Mouse (Mus musculus): ENCODE measurements around the gene Sox5.

Sox5 gene

DNA sequence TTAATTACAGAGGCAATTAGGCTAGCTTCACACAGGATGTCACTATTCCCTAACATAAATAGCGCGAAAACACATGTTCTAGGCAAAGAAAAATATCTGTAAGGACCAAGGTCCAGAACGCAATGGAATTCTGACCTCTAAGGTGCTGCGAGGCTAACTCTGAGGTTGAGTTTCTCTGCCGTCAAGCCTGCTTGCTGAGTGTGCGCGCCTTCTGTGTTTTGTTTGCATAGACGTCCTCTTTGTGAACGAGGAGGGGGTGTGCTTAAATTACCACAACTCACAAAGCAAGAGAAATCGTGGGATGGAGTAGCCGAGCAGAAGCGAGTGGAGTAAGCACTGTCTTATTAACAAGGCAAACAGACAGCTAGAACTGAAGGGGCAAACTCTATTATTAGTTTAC is 202.5 kb downstream of the Sox5 start:
- DNase-seq (ENCODE audit: low spot score), result no peak

DNA sequence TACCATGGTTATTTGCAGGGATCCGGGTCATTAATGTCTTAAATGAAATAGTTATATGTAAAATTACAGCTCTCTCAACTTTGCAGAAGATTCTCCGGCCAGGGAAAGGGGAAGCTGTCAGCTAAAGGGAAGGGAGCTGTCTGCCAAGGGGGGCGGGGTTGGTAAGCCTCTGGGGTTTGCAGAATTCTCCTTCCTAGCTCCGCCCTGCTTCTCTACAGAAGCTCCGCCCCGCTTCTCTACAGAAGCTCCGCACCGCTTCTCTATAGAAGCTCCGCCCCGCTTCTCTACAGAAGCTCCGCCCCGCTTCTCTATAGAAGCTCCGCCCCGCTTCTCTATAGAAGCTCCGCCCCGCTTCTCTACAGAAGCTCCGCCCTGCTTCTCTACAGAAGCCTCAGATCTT is 210.9 kb downstream of the Sox5 start:
- no peak for DNase-seq (ENCODE audit: low spot score)

DNA sequence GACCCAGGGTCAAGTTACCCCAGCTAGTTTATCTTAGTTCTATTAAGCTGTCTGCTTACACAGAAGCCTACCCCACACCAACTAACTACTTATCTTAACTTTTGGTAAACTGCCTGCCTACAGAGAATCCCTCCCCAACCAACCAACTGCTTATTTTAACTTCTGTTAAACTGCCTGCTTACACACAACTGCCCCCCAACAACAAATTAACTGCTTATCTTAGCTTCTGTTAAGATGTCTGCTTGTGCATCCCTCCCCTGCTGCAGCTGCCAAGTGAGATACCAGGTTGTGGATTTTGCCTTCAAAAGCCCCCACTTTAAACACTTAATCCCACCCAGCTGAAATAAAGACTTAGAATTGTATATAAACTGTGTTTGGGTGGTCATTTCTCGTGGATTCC is 215.9 kb downstream of the Sox5 start:
- no peak for DNase-seq (ENCODE audit: low spot score)

DNA sequence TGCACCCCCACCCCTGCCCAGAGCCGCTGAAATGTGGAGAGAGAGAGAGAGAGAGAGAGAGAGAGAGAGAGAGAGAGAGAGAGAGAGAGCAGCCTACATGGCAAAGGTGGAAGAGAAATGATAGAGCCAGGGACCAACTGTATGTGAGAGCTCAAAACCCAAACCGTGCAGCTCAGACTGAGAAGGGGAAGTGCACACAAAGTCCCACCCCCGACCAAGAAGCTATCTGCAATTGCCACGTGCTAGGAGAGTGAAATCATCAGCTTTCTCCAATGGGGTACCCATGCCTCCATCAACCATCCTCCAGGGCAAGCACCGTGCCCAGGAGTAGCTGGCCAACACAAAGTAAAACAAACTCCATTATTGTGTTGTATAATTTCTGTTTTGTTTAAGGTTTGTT is 220.1 kb downstream of the Sox5 start:
- no peak for DNase-seq (ENCODE audit: low spot score)

DNA sequence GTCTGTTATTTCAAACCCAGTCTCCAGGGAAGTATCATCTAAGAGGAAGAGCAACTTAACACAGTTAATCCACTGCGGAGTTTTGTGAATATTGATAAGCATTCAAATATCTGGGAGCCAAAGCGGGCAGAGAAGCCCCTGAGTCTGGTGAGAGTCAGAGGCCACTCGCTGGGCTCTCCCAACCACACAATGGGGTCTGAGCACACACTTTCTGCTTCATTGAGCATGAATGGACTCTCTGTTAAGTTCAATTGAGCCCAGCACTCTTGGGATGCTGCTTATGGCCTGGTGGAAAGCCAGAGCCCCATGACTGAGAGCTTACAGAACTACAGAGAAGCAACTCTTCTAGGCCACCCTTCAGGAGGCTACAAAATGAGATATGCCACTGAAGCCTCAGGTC is 221.6 kb downstream of the Sox5 start:
- DNase-seq (ENCODE audit: low spot score), result no peak

DNA sequence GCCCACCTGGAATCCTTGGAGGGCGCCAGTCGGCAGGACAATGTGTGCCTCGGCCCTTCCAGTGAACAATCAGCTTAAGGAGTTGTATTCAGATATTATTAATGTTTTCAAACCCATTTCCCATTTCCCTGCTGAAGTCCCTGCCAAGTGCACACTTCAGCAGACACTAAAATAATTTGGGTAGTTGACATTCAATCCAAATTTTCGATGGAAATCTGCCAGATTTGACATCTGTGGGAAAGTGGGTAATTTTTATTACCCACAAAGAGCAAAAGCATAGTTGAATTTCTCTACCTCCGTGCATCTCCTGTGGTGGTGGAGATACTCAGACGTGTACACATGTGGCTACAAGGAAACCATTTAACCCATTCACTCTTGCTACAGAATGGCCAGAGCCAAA is 228.3 kb downstream of the Sox5 start:
- DNase-seq (ENCODE audit: low spot score), result no peak

DNA sequence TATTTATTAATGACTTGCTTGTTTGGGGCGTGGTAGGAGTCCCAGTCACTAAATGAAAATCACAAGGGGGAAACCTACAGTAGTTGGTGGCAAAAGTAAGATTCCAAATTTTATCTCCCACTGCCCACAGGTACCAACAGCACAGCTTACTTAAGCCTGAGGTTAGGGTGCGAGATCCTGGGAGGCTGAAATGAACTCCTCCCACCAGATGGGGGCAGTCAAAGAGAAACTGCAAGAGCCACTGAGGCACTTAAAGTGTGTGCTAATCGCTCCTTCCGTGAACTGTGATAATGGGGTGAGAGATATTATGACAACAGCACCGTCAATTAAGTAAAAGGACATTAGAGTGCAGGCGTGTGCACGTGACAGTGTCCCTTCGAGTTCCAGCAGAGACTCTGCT is 232.8 kb downstream of the Sox5 start:
- DNase-seq (ENCODE audit: low spot score), result no peak

DNA sequence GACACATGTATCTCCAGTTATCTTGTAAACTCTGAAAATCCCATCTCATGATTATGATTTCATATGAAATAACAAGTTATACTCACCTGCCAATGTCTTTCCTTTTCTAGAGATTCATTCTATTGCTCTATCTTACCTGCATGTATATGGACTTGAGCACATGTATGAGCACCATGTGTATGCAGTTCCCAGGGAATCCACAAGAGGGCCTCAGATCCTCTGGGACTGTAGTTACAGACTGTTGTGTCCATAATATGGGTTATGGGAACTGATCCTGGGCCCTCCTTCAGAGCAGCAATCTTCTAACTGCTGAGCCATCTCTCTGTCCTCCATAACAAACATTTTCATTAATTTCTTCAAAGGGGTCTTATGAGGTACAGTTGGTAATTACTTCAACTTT is 234.6 kb downstream of the Sox5 start:
- no peak for DNase-seq (ENCODE audit: low spot score)

DNA sequence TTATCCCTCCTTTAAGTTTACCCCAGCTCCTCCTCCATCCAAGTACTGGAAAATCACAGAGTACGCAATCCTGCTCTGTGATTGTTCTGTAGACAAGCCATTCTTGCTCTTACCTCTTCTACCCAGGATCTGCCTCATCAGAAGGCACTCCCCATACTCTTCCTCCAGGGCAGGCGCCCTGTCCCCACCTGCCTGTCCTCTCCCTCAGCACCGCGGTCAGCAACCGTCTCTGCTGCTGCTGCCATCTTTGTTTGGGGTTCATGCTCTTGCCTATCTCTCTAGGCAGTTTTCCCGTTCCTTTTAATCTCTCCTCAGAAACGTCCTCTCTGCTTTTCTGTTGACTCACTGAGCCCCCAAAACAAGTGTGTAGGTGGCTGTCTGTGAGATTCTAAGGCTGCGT is 236.2 kb downstream of the Sox5 start:
- no peak for DNase-seq (ENCODE audit: low spot score)

DNA sequence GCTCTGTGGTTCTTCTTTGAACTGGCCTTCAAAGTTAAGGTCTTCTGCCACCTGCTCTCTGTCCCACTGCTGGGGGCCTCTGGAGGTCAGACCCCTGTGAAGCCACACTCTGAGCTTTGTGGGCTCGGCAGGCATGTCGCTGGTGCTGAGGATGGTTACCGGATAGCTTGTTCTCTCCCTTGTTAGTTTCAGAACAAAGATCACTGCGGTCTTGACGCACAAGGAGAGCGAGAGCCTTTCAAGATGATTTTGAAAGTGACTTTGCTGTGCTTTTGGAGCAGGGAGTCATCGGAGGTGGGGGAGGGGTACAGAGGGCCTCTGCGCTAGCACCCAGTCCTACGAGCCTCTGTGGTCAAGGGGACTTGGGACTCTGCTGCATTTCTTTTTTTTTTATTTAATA is 240.5 kb downstream of the Sox5 start:
- no peak for DNase-seq (ENCODE audit: low spot score)

DNA sequence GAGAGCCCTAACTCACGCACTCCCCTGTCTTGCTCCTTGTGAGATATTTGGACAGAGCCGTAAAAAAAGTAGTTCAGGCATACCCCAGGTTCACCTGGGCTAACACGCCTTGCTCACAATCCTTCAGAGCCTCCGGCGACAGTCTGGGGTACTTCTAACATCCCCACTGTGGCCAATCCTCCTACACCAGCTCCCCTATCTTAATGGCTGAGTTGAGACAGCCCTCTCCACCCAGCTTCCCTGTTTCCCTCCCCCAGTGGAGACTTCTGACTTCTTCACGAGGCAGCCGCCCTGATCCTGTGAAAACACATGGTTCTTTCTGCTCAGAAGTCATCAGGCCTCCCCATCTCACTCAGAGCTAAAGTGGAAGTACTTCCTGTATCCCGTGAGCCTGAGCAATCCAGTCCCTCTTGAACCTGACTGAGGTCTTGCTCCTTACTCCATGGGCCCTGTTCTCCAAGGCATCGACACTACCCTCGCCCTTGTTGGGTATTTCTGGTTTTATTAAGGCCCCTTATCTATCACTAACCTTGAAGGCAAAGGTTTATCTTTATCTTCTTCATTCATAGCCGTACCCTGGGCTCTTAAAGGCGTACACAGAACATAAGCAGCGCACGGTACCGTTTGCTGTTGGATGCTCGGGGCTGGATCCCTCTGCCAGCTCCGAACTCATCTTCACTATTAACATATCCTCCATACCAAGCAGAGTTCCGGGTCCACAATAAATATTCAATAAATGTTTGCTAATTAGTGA is 242.2 kb downstream of the Sox5 start:
- no peak for DNase-seq (ENCODE audit: low spot score)

DNA sequence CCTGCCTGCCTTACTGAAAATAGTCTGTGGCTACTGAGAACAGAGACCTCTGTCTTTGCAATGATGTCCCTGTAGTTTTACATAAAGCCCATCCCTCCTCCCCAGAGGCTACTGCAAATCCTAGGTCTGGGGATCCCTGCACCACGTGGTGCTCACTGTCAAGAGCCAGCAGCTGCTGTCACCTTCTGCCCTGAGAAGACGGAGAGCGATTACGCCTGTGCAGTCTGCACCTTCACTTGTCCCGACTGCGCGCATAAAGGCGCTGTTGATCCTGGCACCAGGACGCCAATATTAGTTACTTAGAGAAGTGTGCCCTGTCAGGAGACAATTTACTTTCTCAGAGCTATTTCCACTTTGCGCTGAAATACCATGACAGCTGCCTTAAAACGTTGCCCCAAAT is 258.3 kb downstream of the Sox5 start:
- DNase-seq (ENCODE audit: low spot score), result no peak

DNA sequence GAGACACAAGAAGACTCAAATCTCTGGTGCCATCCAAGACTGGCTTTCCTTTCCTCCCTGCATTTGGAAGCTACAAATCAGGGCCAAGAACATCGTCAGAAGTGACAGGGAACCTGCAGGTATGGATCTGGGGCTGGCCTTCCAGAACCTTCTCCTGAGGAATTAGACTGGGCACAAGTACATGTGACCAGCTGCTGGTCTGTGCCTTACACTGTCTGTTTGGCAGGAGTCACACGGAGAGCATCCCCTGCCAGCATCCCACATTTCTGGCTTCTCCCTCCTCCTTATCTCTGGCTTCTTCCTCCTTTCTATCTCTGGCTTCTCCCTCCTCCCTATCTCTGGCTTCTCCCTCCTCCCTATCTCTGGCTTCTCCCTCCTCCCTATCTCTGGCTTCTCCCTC is 263.0 kb downstream of the Sox5 start:
- DNase-seq (ENCODE audit: low spot score), result no peak

DNA sequence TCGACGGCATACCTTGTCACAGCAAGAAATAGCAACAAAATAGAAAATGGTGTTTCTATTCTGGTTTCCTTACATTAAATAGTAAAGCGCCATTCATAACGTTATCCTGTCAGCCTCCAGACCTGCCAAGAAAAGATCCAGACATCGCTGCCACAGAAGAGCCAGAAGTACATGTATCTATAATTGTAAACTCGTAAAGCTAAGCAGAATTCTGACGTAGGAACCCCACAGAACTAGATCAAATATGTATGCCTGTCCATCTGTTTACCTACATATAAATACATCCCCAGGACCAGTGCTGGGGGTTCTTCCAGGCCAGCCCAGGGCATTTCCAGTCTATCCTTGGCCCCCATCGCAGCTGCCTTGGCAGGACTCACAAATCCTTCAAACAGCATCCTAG is 265.9 kb downstream of the Sox5 start:
- no peak for DNase-seq (ENCODE audit: low spot score)

DNA sequence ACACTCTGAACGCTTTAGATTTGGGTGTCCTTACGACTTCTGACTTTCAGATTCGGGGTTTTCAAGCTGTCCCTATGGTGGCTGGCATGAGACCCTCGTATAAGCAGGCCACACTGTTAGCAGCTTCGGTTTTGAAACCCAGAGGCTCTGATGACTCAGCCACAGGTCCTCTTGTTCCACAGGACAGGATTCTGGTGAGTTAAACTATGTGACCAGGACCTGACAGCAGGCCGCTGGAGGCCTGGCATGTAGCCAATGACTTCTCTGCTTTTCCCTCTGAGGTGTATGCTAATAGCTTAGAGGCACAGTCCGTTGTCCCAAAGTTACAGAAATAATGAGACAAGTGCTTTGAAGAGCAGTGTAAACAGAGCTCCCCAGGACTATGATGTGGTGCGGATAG is 268.0 kb downstream of the Sox5 start:
- DNase-seq (ENCODE audit: low spot score), result no peak

DNA sequence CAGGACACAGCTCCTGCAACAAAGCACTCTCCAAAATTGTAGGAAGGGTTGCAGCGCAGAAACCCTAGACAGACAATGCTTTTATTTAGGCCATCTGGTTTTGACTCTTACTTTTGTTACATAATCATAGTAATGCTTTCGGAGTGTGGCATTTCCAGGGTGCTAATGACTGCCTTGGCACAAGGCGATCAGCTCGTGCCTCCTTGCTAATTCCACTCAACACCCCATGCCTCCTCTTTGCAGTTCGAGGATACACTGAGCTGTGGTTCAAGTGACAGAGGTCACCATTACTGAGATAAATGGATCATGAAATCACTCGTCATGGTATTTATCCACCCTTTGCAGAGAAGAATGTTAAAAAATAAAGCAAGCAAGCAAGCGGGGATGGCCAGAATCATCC is 269.9 kb downstream of the Sox5 start:
- no peak for DNase-seq (ENCODE audit: low spot score)

DNA sequence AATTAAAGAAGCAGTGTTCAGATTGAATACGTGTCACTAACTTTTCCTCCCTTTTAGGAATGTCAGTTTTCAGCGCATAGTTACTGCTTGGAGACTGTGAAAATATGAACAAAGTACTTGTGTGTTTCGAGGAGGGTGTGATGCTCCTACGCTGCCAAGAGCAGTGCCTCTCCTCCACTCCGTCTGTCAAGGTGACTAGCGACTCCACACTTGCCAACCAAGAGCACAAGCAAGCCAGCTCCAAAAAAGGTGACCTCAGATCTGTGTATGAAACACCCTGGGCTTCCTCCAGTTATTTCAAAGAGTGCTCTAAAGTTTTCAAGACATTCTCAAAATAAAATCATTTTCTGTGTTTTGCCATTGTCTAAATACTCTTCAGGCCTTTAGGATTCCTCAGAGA is 271.6 kb downstream of the Sox5 start:
- DNase-seq (ENCODE audit: low spot score), result no peak

DNA sequence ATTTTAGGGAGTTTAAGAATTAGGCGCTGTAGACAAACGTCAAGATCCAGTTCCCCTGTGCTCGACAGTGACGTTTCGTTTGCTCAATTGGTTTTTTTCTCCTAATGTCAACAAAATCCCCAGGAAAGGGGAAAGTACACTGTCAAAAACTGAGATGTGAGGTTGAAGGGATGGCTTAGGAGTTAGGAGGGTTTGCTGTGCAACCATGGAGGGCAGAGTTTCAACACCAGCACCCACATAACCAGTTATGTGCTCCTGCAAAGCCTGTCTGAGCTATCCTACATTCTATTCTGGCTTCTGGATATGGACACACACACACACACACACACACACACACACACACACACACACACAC is 277.6 kb downstream of the Sox5 start:
- DNase-seq (ENCODE audit: low spot score), result no peak

DNA sequence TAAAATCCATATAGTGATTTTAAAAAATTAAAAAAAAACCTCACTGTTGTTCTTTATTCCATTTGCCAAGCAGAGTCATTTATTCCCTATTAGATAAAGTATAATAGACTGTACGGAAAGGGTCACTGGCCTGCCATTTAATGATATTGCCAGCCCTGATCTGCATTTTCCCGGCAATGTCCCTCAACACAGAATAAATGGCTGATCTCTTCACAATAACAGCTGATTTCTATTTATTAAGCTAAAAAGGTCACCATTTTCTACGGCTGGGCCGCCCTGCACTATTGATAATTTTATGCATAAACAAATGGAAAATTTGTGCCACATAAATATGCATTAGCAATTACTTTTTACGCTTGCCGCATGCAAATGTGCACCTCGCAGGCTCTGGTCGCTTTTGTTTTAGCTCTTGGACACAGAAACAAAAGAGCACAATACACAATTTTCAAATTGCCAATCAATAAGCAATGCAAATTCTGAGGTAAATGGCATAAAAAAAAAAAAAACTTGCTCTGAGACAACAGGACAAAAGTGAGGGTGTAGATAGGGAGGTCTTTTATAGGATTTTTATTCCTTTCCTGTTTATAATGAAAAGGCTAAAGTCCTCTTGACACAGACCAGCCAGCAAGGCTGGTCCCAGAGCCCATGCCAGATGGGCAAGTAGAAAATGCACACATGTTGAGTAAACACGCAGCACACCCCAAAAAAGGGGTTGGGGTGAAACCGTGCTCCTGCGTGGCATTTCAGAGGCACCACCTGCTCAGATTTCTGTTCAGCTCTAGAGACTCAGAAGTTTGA is 278.2 kb downstream of the Sox5 start:
- no peak for DNase-seq (ENCODE audit: low spot score)

DNA sequence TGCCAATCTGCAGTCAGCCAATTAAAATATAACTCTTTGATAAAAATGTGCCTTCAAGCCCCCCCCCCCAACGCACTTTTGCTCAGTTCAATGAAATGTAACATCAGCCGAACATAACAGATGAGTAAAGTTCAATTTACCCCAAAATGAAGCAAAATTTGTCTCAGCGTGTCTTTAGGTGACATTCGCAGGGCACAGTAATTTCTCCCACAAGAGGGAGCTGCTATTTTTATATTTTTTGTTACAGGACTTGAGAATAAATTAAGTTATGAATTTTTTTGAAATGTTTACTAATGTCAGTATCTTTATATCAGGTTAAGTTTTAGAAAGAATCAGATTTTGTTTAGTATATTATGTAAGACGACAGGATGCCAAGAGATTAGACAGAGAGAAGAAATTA is 280.3 kb downstream of the Sox5 start:
- DNase-seq (ENCODE audit: low spot score), result no peak

DNA sequence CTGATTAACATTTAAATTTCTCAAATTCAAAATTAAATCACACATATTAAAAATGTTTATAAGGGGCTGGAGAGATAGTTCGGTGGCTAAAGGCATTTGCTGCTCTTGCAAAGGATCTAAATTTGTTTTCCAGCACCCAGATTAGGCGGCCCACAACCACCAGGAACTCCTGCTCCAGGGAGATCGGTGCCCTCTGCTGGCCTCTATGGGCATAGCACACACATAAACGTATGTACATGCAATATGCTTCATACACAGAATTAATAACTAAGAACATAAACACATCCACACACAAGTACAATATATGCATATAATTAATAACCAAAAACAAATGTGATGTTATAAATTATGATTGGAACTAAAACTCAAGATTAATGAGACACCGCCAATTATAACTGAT is 283.6 kb downstream of the Sox5 start:
- no peak for DNase-seq (ENCODE audit: low spot score)

DNA sequence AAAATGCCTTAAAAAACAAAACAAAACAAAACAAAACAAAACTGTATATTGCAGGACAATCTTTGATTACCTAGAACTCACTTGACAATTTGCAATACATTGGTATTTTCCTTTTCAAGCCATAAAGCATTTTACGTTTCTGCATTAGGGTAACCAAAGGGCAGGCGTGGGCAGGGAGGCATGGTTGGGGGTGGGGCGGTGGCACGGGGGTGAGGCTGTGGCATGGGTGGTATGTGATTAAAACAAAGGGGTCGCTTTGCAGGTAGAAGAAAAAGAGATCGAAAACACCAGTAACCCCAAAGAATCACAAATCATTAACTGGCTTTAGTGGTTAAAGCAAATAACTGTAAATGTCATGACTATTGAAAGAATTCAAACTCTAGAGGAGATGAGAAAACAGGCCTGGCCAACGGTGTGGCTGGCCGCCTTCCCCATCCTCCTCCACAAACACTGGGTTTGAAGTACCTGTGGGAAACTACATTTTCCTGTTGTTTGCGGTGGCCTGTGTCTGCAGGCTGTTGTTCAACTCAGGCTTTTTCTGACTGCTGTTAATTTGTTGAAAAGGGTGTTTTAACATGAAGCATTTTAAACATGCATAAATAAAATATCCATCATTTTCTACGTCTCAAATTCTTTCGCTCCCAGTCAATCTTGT is 289.9 kb downstream of the Sox5 start:
- no peak for DNase-seq (ENCODE audit: low spot score)

DNA sequence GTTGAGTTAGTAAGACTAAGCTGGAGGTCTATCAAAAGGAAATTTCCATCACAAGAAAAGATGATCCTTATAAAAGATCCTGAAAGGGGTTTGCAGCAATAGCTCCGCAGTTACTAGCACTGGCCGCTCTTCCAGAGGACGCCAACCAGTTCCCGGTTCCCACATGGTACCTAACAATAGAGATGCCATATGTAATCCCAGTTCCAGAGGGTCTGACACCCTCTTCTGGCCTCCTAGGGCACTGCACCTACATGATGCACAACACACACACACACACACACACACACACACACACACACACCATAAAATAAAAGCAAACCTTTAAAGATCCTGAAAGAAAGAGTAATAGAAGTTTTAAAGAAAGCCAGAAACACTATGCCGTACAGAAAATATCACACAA is 290.9 kb downstream of the Sox5 start:
- no peak for DNase-seq (ENCODE audit: low spot score)

DNA sequence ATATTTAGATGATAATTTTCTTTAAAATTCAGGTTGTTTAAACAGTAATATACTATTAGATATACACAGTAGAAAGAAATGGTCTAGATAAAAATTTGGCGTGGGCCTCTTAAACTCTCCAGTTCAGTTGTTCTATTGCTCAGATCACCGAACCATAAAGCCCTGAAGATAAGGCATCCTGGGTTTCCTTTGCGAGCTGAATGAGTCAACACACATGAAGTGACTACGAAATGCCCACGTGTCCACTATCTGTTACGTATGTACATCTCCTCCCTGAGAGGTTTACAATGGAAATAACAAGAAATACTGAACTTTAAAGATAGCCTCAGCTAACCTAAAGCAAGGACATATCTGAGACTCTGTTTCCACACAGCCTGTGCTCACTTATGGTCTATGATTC is 296.2 kb downstream of the Sox5 start:
- no peak for DNase-seq (ENCODE audit: low spot score)
